Mouse (Mus musculus) brain, embryonic 18.5 days (tissue): ENCODE measurements at regions not wholly inside any gene's neighbourhood (a gene's known extent, or its start where the extent isn't known, plus 50 kb on each side); places are given as distances from the start of the nearest gene placed in this dataset.
"Not testable (repeated sequence)": the region's sequence is repeated elsewhere in the genome, so short reads cannot be mapped to it uniquely, and the experiment has no call there.

Source experiments
- DNase-seq: peaks from one replicate; pipeline ENCODE4 v3.0.0-alpha.2; 2012; ENCODE audit warnings: low read depth, low spot score

DNA sequence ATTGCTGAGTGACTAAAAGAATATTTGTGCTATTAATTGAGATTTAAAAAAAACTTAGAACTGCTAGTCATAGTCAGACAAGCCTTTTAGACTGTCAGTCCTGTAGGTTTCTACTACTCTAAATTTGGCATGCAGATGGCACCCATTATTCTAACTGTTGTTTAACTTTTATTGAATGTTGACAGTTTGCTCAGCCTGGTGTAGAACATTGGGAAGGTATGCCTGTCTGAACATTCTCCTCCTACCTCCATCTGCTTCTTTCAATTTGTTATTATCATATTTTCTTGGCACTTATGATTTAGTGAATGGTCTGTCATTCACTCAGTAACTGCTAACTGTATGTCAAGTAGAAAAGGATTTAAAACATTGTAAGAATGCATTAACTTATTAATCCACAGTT is 130.9 kb downstream of the Gmnc start:
- no peak for DNase-seq

DNA sequence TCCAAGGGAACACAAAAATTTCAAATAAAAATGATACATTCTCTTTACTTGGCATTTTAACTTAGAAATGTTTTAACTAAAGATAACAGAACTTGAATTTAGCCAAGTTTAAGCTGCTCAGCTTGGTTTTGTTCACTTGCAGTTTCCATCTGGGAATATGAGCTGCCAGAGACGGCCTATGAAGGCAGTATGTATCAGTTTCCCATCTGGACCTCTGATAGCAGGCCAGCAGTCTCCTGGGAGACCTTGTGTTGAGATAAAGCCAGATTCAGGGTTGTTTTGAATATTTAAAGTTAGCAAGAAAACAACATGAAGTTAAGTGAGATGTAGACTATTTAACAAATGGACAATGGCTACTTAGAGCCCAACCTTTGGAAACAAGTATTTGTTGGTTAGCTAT is 142.3 kb downstream of the Gmnc start:
- DNase-seq: peak; percentile 39

DNA sequence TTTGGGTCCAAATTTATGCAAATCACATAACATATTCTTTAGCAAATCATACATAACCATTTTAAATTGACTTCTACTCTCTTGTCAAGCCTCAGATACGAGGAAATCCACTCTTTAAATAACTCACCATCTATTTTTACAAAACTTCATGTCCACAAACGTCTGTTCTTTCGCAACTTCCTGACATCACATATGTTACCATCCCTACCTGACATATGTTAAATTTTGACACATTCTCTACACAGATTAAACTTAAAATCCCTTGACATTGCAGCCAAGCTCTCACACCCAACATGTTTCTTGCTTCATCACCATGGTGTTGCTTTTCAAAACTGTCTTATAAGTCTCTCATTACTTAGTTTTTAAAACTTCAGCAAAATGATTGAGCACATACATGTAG is 164.4 kb downstream of the Gmnc start:
- DNase-seq: peak; percentile 37

DNA sequence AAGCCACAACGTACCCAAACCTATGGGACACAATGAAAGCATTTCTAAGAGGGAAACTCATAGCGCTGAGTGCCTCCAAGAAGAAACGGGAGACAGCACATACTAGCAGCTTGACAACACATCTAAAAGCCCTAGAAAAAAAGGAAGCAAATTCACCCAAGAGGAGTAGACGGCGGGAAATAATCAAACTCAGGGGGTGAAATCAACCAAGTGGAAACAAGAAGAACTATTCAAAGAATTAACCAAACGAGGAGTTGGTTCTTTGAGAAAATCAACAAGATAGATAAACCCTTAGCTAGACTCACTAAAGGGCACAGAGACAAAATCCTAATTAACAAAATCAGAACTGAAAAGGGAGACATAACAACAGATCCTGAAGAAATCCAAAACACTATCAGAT is 180.3 kb downstream of the Gmnc start:
- DNase-seq: not testable (repeated sequence)

DNA sequence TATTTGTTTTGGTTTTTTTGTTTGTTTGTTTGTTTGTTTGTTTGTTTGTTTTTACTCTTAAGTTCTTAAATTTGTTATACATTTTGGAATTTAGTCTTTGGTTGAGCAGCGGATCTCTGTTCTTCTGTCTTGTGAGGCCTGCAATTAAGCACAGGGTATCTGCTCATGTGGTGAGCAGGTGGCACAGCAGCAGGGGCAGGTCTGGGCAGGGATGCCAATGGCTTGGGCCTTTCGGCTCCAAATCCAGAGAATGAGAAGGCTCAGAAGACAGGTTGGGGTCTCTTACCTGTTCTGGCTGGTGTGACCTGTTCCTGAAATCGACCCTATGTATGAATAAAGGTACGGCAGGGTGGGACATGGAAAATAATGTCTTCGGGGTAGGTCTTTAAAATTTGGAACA is 186.0 kb downstream of the Gmnc start:
- no peak for DNase-seq

DNA sequence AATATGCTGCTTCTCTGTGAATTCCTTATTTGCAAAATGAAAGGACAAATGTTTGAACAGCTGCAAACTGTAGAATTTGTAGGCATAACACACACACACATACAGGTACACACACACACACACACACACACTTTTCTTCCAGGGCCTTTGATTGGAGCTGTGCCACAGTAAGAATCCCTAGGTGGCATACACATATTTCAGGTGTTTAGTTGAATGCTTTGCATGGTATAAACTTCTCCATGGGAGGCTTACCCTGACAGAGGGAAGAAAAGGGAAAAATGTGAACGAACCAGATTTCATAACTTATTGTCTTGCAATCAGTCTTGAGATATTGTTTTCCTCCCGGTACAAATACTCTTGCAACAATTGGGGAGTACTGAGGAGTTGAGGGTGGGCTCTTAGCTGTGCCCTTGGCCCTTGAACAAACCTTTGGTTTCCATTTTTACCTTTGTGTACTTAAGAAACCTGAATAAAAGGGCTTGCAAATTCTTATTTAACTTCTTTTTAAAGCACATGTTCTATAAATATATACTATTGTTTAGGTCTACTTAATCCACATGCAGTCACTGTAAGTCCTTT is 204.3 kb downstream of the Gmnc start:
- DNase-seq: no peak

DNA sequence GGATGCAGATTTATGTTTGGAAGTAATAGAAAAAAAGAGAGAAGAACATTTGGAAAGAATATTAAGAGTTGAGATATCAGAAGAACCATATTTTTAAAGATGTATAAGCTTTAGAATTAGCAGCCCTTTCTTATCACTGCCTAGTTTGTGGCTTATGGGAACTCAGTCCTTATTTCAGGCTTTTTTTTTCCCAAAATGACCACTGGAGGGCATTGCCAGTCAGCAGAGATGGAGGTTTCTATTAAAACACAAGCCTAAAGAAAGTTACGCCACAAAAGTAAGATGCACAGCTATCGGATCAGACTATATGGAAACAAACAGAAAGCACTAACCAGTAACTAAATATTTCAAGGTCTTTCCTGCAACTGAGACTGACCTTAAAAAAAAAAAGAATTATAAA is 200.8 kb downstream of the Il1rap start:
- DNase-seq: no peak
